Mouse (Mus musculus) lung, postnatal 0 days (tissue): ENCODE data around the gene Itga9.

Source experiments
- CTCF ChIP-seq: IDR thresholded peaks from 2 replicates; pipeline ENCODE4 v1.5.1; 2016; ENCODE audit warnings: antibody characterized with exemption, mild to moderate bottlenecking
- EP300 ChIP-seq: IDR thresholded peaks from 2 replicates; pipeline ENCODE4 v1.6.1; 2016; ENCODE audit warnings: antibody characterized with exemption, mild to moderate bottlenecking, control low read depth

- TF ChIP-seq CTCF (no peak), EP300 (no peak)
Observed at GRCm38 (mm10) chr9:118686166-118686961, 79.9 kb downstream of the Itga9 start.
